Mouse (Mus musculus) heart, embryonic 16.5 days (tissue): Measurements from ENCODE around the gene Mx1. TPM values are rescaled to one million over a fixed set of nuclear protein-coding genes. Genes with fewer than 3 reads are reported as not detected.

Experiments used
- ATAC-seq: fragments of 200-750 bp; cut with Nextera tagmentation; replicated peaks from 2 replicates; pipeline ENCODE4 v1.8.0; 2017; ENCODE audit warnings: moderate number of reproducible peaks; ENCODE audit not compliant: insufficient read depth, low FRiP score; ENCODE audit errors: extremely low read depth
- H3K27ac ChIP-seq: fragments of 300-500 bp; sonication (generic); 2 replicates; pipeline ENCODE4 v1.5.1; 2014; ENCODE audit warnings: mild to moderate bottlenecking, low read length, control low read depth, moderate library complexity
- H3K27me3 ChIP-seq: fragments of 300-500 bp; sonication (generic); 2 replicates; pipeline ENCODE4 v1.6.1; 2014; ENCODE audit warnings: low read length, mixed read lengths; ENCODE audit not compliant: control insufficient read depth, insufficient read depth
- H3K36me3 ChIP-seq: fragments of 300-500 bp; sonication (generic); 2 replicates; pipeline ENCODE4 v1.6.1; 2014; ENCODE audit not compliant: control insufficient read depth, insufficient read depth
- H3K4me1 ChIP-seq: fragments of 300-500 bp; sonication (generic); 2 replicates; pipeline ENCODE4 v1.6.1; 2014; ENCODE audit warnings: low read length, mixed read lengths; ENCODE audit not compliant: control insufficient read depth, insufficient read depth
- H3K4me2 ChIP-seq: fragments of 300-500 bp; sonication (generic); 2 replicates; pipeline ENCODE4 v1.6.1; 2014; ENCODE audit warnings: low read depth, mild to moderate bottlenecking, control low read depth, low read length
- H3K4me3 ChIP-seq: fragments of 300-500 bp; sonication (generic); 2 replicates; pipeline ENCODE4 v1.5.1; 2014; ENCODE audit warnings: mild to moderate bottlenecking, control low read depth, low read length
- H3K9ac ChIP-seq: fragments of 300-500 bp; sonication (generic); 2 replicates; pipeline ENCODE4 v1.6.1; 2014; ENCODE audit warnings: low read length, control low read depth
- H3K9me3 ChIP-seq: fragments of 300-500 bp; sonication (generic); replicated peaks from 2 replicates; pipeline ENCODE4 v1.6.1; 2016; ENCODE audit warnings: low read length; ENCODE audit not compliant: control insufficient read depth
- WGBS: fragments of 180-500 bp; shearing (Covaris S2); extraction: QIAGEN DNeasy Blood & Tissue Kit; methylation state at CpG from one replicate; pipeline ENCODE4 v1.1.7; 2014; 5-methylcytosine and 5-hydroxymethylcytosine counted together
- polyA plus RNA-seq: library from polyadenylated mRNA; unstranded; fragments of >200 nt; fragmentation: Nextera tagmentation; extraction: Ambion mirVana; gene quantifications from 2 replicates; pipeline ENCODE4 v1.2.1, GENCODE M21; 2015

Gene Mx1
- polyA plus RNA-seq, 1 experiment from 2014 or later, result 0.47 TPM

DNA sequence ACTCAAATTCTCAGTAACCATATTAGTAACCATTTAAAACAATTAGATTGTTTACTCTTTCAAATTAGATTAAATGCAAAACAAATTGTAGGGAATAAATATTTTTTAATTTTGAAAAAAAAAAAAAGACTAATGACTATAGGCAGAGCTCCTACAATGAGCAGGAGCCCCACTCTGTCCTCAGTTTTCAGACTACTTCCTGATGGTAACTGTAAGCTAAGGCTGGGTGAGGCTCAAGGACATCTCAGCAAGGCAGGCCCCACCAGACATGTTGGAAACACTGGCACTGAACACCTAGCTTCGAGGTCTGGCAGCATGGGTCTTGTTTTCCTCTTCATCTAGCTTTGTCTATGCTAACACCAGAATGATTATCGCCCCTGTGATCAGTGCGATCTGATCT, 35.4 kb upstream of the Mx1 start:
- no peaks in the 10 kb centered on the region for H3K4me1 ChIP-seq
- H3K27me3 ChIP-seq, result no peaks in the 10 kb centered on the region
- ATAC-seq, result no peak

DNA sequence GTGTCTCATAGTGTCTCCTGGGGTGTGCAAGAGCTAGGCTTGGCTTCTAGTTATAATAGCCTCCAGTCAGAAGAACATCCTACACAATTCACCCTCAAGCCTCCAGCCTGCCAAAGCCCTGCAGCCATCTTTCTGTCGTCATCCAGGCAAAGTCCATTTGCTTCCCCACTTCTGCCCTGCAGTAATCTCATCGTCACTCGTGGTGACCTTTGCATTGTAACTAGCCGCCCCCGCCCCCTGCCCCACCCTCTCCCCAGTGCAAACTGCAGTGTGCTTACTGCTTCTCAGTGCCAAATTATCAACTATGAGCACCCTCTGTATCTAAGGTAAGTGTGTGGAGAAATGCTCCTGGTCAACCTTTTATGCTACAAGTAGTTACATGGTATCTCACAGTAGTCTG, 35.0 kb upstream of the Mx1 start:
- H3K9me3 ChIP-seq, result no peaks in the 10 kb centered on the region
- H3K4me1 ChIP-seq, result no peaks in the 10 kb centered on the region
- no peaks in the 10 kb centered on the region for H3K36me3 ChIP-seq
- H3K4me2 ChIP-seq, result no peak overlapping the region
- H3K27me3 ChIP-seq, result no peaks in the 10 kb centered on the region
- no peak overlapping the region for H3K27ac ChIP-seq
- H3K9ac ChIP-seq, result no peak overlapping the region
- no peak overlapping the region for H3K4me3 ChIP-seq
- ATAC-seq, result no peak
- WGBS, result 43% methylated on average over 5 of the region's 5 CpGs

More for the DNA sequence above, 35.4 kb upstream of the Mx1 start:
- Histone ChIP-seq H3K27ac (no peak overlapping the region), H3K9ac (no peak overlapping the region), H3K4me3 (no peak overlapping the region), H3K9me3 (no peaks in the 10 kb centered on the region), H3K4me2 (no peak overlapping the region), H3K36me3 (no peaks in the 10 kb centered on the region)
- WGBS, result 87% methylated on average over 3 of the region's 3 CpGs

- H3K36me3 ChIP-seq, result no peaks in the 10 kb centered on the region
- H3K9me3 ChIP-seq, result no peaks in the 10 kb centered on the region
- ATAC-seq, result no peak
- H3K9ac ChIP-seq, result no peak overlapping the region
- no peak overlapping the region for H3K4me3 ChIP-seq
- H3K4me2 ChIP-seq, result no peak overlapping the region
- H3K27me3 ChIP-seq, result no peaks in the 10 kb centered on the region
- 51% methylated on average over 3 of the region's 3 CpGs for WGBS
- no peak overlapping the region for H3K27ac ChIP-seq
- H3K4me1 ChIP-seq, result no peaks in the 10 kb centered on the region
Observed at GRCm38 (mm10) chr16:97496026-97496425, 33.3 kb upstream of the Mx1 start.

GRCm38 (mm10) chr16:97492369-97492768, 29.7 kb upstream of the Mx1 start:
- Histone ChIP-seq H3K9me3 (no peaks in the 10 kb centered on the region), H3K9ac (no peak overlapping the region), H3K4me3 (no peak overlapping the region), H3K27ac (no peak overlapping the region), H3K27me3 (no peaks in the 10 kb centered on the region), H3K4me2 (no peak overlapping the region), H3K4me1 (no peaks in the 10 kb centered on the region), H3K36me3 (no peaks in the 10 kb centered on the region)
- no peak for ATAC-seq
- 82% methylated on average over 1 of the region's 1 CpGs for WGBS

DNA sequence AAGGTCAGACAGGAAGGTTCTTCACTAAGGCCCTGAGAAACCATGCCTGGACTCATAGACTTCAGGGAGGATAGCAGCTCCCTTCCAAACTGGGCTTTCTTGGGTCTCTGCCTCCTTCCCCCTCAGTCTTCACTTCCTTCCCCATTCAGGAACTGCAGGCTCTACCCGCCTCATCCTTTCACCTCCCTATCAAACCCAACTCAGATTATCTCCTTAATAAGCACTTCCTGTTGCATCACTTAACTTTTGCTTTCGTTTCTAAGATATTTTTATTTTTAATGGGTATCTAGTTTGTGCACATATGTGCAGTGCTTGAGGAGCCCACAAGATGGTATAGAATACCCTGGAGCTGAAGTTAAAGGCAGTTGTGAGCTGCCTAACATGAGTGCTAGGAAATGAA, 15.9 kb upstream of the Mx1 start:
- Histone ChIP-seq H3K27ac (no peak overlapping the region), H3K36me3 (no peaks in the 10 kb centered on the region), H3K4me1 (peaks cover 4% of the 10 kb centered on the region; the same call in 1 of the 2 replicates), H3K27me3 (no peaks in the 10 kb centered on the region), H3K4me2 (no peak overlapping the region), H3K9ac (no peak overlapping the region), H3K9me3 (no peaks in the 10 kb centered on the region), H3K4me3 (no peak overlapping the region)
- 56% methylated on average over 2 of the region's 2 CpGs for WGBS
- no peak for ATAC-seq

DNA sequence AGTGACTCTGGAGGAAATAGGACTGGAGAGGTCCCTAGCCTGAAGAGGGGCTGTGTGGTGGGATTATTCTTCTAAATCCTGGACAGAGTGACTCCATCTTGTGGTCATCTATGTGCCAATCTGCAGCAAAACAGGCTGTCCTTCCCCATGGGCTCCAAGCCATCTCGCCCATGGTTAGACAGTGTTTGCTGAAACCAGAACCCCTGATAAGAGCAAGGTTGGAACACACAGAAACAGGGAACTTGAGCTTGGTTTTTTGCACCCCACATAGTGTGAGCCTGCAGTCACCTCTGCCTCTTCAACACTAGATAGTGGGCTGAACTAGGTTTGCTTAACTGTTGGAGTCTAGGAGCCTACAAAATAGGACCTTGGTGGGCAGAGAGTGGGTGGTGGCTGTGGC, 13.8 kb upstream of the Mx1 start:
- no peaks in the 10 kb centered on the region for H3K27me3 ChIP-seq

DNA sequence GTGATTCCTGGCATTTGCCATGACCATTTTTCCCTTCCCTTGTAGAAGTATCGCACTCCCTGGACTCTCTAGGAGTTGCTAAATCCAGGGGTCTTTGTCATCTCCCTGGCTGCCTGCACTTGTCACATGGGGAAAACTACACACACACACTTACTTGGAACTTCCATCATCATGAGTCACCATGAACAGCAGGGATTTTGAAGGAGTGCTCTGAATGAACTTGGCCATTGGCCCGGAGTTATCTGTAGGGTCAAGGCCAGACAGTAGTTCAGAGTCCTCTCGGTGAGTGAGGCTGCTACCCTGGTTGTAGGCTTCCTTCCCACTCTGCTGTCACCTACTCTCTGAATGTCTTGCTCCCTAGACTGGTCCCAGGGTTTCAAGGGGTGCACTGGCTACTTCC, 12.9 kb upstream of the Mx1 start:
- Histone ChIP-seq H3K27me3 (no peaks in the 10 kb centered on the region), H3K27ac (0 out of 2 replicates have a peak overlapping the region, but pooled peaks have one; percentile 3), H3K9me3 (no peaks in the 10 kb centered on the region), H3K4me2 (no peak overlapping the region), H3K9ac (no peak overlapping the region), H3K4me1 (peaks cover 5% of the 10 kb centered on the region; the same call in 1 of the 2 replicates), H3K36me3 (no peaks in the 10 kb centered on the region), H3K4me3 (no peak overlapping the region)
- peak; percentile 82; the same call in 1 of the 2 replicates for ATAC-seq
- WGBS, result 34% methylated on average over 3 of the region's 3 CpGs

More for the DNA sequence above, 13.8 kb upstream of the Mx1 start:
- Histone ChIP-seq H3K4me1 (peaks cover 4% of the 10 kb centered on the region; the same call in 1 of the 2 replicates), H3K27ac (no peak overlapping the region), H3K9me3 (no peaks in the 10 kb centered on the region), H3K9ac (no peak overlapping the region), H3K4me3 (no peak overlapping the region), H3K36me3 (no peaks in the 10 kb centered on the region), H3K4me2 (no peak overlapping the region)
- 58% methylated on average over 1 of the region's 1 CpGs for WGBS
- ATAC-seq, result no peak

GRCm38 (mm10) chr16:97474671-97475070, 12.0 kb upstream of the Mx1 start:
- ATAC-seq, result no peak
- no peaks in the 10 kb centered on the region for H3K27me3 ChIP-seq
- H3K4me3 ChIP-seq, result no peak overlapping the region
- WGBS, result 69% methylated on average over 2 of the region's 2 CpGs
- no peaks in the 10 kb centered on the region for H3K36me3 ChIP-seq
- H3K9me3 ChIP-seq, result no peaks in the 10 kb centered on the region
- H3K27ac ChIP-seq, result no peak overlapping the region
- peaks cover 7% of the 10 kb centered on the region; the same call in 1 of the 2 replicates for H3K4me1 ChIP-seq
- no peak overlapping the region for H3K4me2 ChIP-seq
- no peak overlapping the region for H3K9ac ChIP-seq

GRCm38 (mm10) chr16:97467993-97468791, 5.5 kb upstream of the Mx1 start:
- no peak overlapping the region for H3K4me3 ChIP-seq
- no peak overlapping the region for H3K4me2 ChIP-seq
- no peak overlapping the region for H3K27ac ChIP-seq
- no peak overlapping the region for H3K9ac ChIP-seq
- no peaks in the 10 kb centered on the region for H3K36me3 ChIP-seq
- 0 out of 2 replicates have a peak, but pooled peaks cover 4% of the 10 kb centered on the region for H3K4me1 ChIP-seq
- WGBS, result 76% methylated on average over 4 of the region's 4 CpGs
- no peak for ATAC-seq
- H3K27me3 ChIP-seq, result no peaks in the 10 kb centered on the region
- H3K9me3 ChIP-seq, result no peaks in the 10 kb centered on the region
